Mouse (Mus musculus) testis, postnatal 10 days (tissue): ENCODE data around the gene Rnaseh2b.
A peak's percentile ranks its signal among the peaks of the same experiment; 100 is the strongest.

ENCODE experiments used
- DNase-seq: peaks from one replicate; pipeline ENCODE4 v3.0.0; 2021; ENCODE audit warnings: low spot score

Gene Rnaseh2b

GRCm38 (mm10) chr14:62322581-62323344, 30.4 kb downstream of the Rnaseh2b start:
- peak; percentile 32 for DNase-seq

- peak; percentile 24 for DNase-seq
Measured at GRCm38 (mm10) chr14:62323457-62323856, 31.1 kb downstream of the Rnaseh2b start.

DNA sequence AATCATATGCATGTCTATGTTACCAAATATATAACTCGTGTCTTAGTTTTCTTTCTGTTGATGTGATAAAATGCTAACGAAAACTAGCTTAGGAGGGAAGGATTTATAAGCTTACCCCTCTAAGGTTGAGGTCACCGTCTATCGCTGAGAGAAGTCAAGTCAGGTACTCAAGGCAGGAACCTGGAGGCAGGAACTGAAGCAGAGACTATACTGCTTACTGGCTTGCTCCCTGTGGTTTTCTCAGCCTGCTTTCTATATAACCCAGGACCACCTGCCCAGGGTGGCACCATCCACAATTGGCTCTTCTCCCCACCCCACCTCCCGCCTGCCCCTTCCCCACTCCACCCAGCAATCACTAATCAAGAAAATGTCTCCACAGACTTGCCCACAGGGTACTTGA, 32.6 kb downstream of the Rnaseh2b start:
- DNase-seq: no peak

- no peak for DNase-seq
Measured at GRCm38 (mm10) chr14:62326026-62326425, 33.6 kb downstream of the Rnaseh2b start.

GRCm38 (mm10) chr14:62327171-62327570, 34.8 kb downstream of the Rnaseh2b start:
- no peak for DNase-seq

- DNase-seq: peak; percentile 36
Measured at GRCm38 (mm10) chr14:62328606-62329005, 36.2 kb downstream of the Rnaseh2b start.

- DNase-seq: no peak
Measured at GRCm38 (mm10) chr14:62329631-62330030, 37.2 kb downstream of the Rnaseh2b start.

DNA sequence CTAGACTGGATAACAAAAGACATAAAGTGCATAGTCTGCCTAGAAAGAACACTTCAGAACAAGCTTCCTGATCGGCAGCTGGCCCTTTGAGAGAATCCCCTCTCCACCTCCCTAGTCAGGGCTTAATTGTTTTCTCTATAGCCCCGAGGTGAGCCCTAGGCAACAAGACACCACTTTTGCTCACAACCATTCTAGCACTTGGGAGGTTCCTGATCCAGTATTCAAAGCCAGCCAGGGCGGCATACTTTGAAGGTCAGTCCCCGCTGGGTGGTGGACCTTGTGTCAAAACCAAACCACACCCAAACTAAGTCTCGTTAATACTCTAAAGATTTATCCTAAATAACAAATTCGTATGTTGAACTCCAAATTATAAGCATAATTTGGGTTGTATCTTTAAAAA, 39.1 kb downstream of the Rnaseh2b start:
- peak; percentile 28 for DNase-seq

DNA sequence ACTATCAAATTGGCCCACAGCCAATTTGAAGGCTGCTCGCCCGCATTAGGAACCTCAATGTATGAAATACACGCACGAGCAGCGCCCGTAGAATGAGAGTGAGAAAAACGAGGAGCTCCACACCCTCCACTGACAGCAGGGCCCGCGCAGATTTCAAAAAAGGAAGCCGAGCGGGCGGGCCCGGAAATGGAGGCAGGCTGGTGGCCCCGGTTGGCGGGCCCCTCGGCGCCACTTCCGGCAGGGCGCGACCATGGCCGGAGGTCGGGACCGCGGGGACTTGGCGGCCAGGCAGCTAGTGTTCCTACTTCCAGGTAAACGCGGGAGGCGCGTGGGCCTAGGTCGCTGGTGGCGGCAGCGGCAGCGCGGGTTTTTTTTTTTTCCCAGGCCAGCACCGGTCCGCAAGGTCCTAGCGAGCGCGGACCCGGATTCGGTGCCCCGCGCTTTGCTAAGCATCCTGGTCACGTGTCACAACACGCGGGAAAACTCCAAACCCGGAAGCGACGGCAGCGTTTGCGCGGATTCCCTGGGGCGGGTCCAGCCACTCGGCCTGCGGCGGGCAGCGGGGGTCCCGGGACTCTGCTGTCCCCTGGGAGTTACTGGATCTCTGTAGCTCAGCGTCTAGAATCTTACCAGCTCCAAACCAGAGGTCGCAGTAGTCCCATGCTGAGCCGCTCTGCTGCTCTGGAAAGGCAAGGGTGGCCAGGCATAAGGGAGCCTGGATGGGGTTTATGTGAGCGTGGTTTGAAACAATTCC, 39.7 kb downstream of the Rnaseh2b start:
- DNase-seq: peak; percentile 91

DNA sequence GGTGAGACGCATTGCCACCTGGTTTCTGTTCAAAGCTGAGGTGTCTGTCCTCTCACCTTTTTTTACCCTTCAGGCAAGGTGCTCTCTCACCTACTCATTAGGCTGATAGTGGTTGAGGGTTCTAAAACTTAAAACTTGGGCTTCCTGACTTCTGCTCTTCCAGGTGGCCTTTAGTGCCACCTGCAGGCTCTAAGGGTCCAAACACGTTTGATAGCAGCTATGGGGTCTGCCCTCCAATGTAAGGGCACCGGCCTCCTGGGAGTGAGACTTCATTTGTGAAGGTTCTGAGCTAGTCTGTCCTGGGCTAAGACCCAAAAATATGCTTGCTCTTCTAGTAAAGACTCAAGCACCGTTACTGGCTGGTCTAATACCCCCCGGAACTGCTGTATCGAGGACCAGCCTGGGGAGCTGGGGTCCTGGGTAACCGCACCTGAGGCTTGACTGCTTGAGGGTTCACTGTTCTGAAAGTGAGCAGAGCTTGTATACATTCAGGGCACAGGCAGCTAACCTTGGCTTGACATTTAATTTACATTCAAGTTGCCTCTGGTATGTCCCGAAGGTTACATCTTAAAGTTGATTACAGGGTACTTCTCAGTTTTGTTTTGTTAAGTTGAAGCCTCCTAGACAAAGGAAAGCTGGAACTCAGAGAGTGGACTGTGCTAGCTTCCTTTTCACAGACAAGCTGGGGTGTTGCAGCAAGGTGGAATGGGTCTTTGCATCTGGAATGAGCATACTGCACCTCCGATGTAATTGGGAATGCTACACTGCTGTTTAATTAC, 41.7 kb downstream of the Rnaseh2b start:
- peak; percentile 11 for DNase-seq

DNA sequence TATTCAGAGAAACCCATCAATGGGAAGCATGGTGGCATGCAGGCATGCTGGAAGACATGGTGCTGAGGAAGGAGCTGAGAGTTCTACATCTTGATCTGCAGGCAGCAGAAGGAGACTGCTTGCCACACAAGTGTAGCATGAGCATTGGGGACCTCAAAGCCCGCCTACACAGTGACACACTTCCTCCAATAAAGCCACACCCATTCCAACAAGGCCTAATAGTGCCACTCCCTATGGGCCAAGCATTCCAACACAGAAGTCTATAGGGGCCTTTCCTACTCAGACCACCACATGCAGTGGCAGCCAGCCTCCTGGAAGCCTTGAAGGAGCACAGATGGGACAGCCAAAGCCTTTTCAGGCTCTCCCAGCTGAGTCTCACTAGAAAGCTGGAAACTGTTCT, 46.8 kb downstream of the Rnaseh2b start:
- no peak for DNase-seq

- no peak for DNase-seq
Measured at GRCm38 (mm10) chr14:62341887-62342642, 49.7 kb downstream of the Rnaseh2b start.

DNA sequence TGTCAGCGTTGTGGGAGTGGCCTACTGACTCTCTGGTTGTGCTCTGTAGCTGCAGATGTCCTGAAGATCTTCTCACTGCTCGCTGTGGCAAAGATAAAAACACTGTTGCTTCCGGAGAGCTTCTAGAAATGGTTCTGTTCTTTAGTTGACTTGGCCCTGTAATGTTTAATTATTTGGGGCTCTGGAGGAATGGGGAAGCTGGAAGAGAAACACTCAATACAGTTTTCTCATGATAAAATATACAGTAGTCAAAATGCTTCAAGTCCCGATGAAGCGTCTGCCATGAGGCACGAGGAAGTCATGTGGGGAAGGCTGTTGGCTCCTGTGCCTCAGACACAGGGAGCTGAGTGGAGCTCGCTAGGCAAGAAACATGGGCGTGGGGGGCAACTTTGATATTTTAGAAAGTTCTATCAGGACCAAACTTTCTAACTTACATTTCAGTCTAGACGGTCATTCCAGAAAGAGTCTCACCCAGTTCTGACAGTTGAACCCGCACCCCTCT, 50.3 kb downstream of the Rnaseh2b start:
- DNase-seq: no peak

- DNase-seq: no peak
Measured at GRCm38 (mm10) chr14:62346570-62346969, 54.2 kb downstream of the Rnaseh2b start.

GRCm38 (mm10) chr14:62347103-62347502, 54.7 kb downstream of the Rnaseh2b start:
- DNase-seq: no peak

- no peak for DNase-seq
Measured at GRCm38 (mm10) chr14:62349786-62350185, 57.4 kb downstream of the Rnaseh2b start.

GRCm38 (mm10) chr14:62350186-62350585, 57.8 kb downstream of the Rnaseh2b start:
- DNase-seq: no peak

DNA sequence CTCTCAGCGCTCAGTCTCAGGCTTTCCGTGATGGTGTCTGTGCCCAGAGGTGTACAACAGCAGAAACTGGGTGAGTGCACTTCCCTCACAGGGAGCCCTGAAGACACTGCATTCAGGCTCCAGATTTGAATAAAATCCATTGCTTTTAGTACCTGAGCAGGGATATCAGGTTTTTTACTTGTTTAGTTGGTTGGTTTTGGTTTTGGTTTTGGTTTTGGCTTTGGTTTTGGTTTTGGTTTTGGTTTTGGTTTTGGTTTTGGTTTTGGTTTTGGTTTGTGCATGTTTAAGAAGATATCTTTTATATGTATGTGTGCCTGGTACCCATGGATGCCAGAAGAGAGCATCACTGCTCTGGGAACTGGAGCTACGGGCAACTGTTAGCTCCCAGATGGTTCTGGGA, 58.5 kb downstream of the Rnaseh2b start:
- no peak for DNase-seq

GRCm38 (mm10) chr14:62353372-62353771, 61.0 kb downstream of the Rnaseh2b start:
- no peak for DNase-seq

- no peak for DNase-seq
Measured at GRCm38 (mm10) chr14:62353793-62354192, 61.4 kb downstream of the Rnaseh2b start.

DNA sequence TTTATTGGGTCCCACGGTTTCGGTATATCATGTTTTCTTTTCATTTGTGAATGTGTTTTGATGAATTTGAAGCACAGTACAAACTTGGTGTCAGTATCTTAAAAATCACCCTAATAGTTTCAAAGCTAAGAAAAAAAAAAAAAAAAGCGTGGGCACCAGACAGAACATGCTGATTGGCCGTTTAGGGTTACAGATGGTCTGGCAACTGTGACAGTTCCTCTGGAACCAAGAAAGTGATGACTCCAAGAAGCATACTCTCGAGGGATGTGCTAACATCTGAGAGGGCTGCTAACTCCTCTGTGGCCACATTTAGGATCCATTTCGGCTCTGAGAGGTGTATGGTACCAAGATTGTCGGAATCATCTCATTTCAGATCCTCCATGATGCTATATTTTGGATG, 62.8 kb downstream of the Rnaseh2b start:
- no peak for DNase-seq
